Mouse (Mus musculus) small intestine, adult 2 months (tissue): ENCODE data around the gene Acsm1. TPM values are rescaled to one million over a fixed set of nuclear protein-coding genes. Genes with fewer than 3 reads are reported as not detected.
"Not testable (repeated sequence)": the region's sequence is repeated elsewhere in the genome, so short reads cannot be mapped to it uniquely, and the experiment has no call there.

Experiments
- H3K27ac ChIP-seq: fragments of 200-500 bp; 2 replicates; pipeline ENCODE4 v1.5.1; 2012; ENCODE audit warnings: low read depth, low read length, control low read depth, inconsistent platforms; ENCODE audit not compliant: insufficient read depth
- H3K27me3 ChIP-seq: fragments of 200-500 bp; 2 replicates; pipeline ENCODE4 v1.6.1; 2012; ENCODE audit warnings: mild to moderate bottlenecking, moderate library complexity, low read length, inconsistent platforms; ENCODE audit not compliant: control insufficient read depth, insufficient read depth
- H3K36me3 ChIP-seq: fragments of 200-500 bp; 2 replicates; pipeline ENCODE4 v1.6.1; 2012; ENCODE audit warnings: mild to moderate bottlenecking, low read length, control low read depth, inconsistent platforms; ENCODE audit not compliant: control insufficient read depth, insufficient read depth
- H3K4me1 ChIP-seq: fragments of 200-500 bp; 2 replicates; pipeline ENCODE4 v1.6.1; 2012; ENCODE audit warnings: low read length, inconsistent platforms, mixed read lengths; ENCODE audit not compliant: control insufficient read depth, insufficient read depth, insufficient read length
- H3K4me3 ChIP-seq: fragments of 200-500 bp; 2 replicates; pipeline ENCODE4 v1.5.1; 2012; ENCODE audit warnings: low read depth, mild to moderate bottlenecking, control low read depth, inconsistent platforms, low read length, moderate library complexity
- CTCF ChIP-seq: fragments of 200-500 bp; IDR thresholded peaks from 2 replicates; pipeline ENCODE4 v1.5.1; 2012; ENCODE audit warnings: low read depth, mild to moderate bottlenecking, control low read depth, inconsistent platforms, low read length, moderate library complexity, mixed read lengths; ENCODE audit not compliant: insufficient replicate concordance, insufficient read length; ENCODE audit errors: extremely low read depth
- POLR2A ChIP-seq: fragments of 200-500 bp; IDR thresholded peaks from 2 replicates; pipeline ENCODE4 v1.6.1; 2012; ENCODE audit warnings: low read depth, mild to moderate bottlenecking, control low read depth, inconsistent platforms, low read length, moderate library complexity
- WGBS: fragments of 180-500 bp; shearing (Covaris S2); methylation state at CpG from one replicate; pipeline ENCODE4 v1.1.7; 2018; 5-methylcytosine and 5-hydroxymethylcytosine counted together
- polyA plus RNA-seq: library from polyadenylated mRNA; depleted of rRNA; stranded (reverse); fragments of >200 nt; gene quantifications from 2 replicates; pipeline ENCODE4 v1.2.3, GENCODE M21; 2012; rRNA removed

Gene Acsm1
- not detected in 2 replicates for polyA plus RNA-seq

DNA sequence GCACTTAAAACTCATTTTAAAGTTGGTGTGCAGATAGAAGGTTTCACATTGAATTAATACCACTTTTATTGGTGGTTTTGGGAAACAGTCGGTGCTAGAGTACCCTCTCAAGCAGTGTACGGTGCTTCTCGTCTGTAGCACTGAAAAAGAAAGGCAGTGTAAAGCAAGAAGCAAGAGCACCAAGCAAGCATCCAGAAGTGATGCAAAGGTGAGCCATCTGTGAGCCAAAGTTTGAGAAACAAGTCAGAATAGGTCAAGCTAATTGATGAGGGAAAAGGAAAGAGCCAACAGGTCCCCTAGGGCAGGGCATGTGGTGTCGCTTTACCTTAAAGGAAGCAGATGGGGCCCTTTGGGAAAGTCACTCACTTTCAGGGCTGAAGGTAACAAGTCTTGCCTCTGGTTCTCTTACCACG lies at the start of gene Acsm1:
Gene Acsm1 (plus strand): TSS at position 363 of the 413 bp plus-strand sequence.
- TF ChIP-seq POLR2A (no peak), CTCF (no peak)
- Histone ChIP-seq H3K27ac (no peak within 1 kb of the TSS), H3K27me3 (no peaks in the 10 kb centered on the region), H3K4me1 (no peaks in the 10 kb centered on the region), H3K36me3 (no peaks in the 10 kb centered on the region), H3K4me3 (no peak within 1 kb of the TSS)
- WGBS, result 61% methylated on average over 5 of the region's 5 CpGs

GRCm38 (mm10) chr7:119559789-119560451 lies 46.9 kb upstream of the Acsm1 start:
- TF ChIP-seq CTCF (no peak), POLR2A (no peak)
- H3K27ac ChIP-seq, result no peak overlapping the region
- 67% methylated on average over 3 of the region's 3 CpGs for WGBS
- no peaks in the 10 kb centered on the region for H3K36me3 ChIP-seq
- H3K27me3 ChIP-seq, result no peaks in the 10 kb centered on the region
- H3K4me3 ChIP-seq, result no peak overlapping the region
- peaks cover 9% of the 10 kb centered on the region; the same call in 1 of the 2 replicates for H3K4me1 ChIP-seq

DNA sequence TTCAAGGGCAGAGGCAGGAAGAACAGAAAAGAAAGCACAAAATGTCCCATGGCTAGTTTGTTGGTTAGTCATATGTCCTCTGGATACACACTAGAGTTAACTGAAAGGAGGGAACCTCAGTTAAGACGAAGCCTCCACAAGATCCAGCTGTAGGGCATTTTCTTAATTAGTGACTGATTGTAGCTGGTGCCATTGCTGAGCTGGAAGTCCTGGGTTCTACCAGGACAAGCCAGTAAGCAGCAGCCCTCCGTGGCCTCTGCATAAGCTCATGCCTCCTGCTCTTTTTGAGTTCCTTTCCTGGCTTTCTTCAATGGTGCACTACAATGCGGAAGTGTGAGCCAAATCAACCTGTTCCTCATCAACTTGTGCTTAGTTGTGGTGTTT lies 46.4 kb upstream of the Acsm1 start:
- no peaks in the 10 kb centered on the region for H3K27me3 ChIP-seq
- H3K27ac ChIP-seq, result no peak overlapping the region
- H3K4me1 ChIP-seq, result peaks cover 9% of the 10 kb centered on the region; the same call in 1 of the 2 replicates
- no peaks in the 10 kb centered on the region for H3K36me3 ChIP-seq
- TF ChIP-seq CTCF (no peak), POLR2A (no peak)
- WGBS, result 78% methylated on average over 3 of the region's 3 CpGs
- no peak overlapping the region for H3K4me3 ChIP-seq

DNA sequence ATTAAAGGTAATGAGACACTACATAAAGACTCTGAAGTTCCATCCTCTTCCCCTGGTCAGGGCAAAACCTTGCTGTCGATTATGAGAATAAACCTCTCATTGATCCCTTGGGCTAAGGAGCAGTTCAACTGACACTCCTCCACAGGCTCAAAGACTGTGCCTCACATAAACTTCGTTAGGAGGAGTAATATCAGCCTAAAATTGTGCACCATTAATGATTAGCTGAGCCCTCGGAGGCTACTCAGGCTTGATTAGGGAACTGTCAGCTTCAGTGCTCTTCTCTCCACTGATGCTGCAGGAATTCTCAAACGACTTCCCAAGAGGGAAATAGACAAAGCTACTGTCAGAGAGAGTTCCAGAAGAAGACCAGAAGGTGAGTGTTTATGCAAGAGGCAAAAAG lies 45.4 kb upstream of the Acsm1 start:
- H3K36me3 ChIP-seq, result no peaks in the 10 kb centered on the region
- H3K27ac ChIP-seq, result no peak overlapping the region
- TF ChIP-seq POLR2A, result no peak
- no peak for TF ChIP-seq CTCF
- 37% methylated on average over 4 of the region's 4 CpGs for WGBS
- no peak overlapping the region for H3K4me3 ChIP-seq
- peaks cover 9% of the 10 kb centered on the region; the same call in 1 of the 2 replicates for H3K4me1 ChIP-seq
- H3K27me3 ChIP-seq, result no peaks in the 10 kb centered on the region

GRCm38 (mm10) chr7:119562476-119562875 lies 44.4 kb upstream of the Acsm1 start:
- not testable (repeated sequence) for H3K36me3 ChIP-seq, H3K4me1 ChIP-seq, H3K4me3 ChIP-seq, H3K27me3 ChIP-seq, H3K27ac ChIP-seq
- 86% methylated on average over 2 of the region's 2 CpGs for WGBS

DNA sequence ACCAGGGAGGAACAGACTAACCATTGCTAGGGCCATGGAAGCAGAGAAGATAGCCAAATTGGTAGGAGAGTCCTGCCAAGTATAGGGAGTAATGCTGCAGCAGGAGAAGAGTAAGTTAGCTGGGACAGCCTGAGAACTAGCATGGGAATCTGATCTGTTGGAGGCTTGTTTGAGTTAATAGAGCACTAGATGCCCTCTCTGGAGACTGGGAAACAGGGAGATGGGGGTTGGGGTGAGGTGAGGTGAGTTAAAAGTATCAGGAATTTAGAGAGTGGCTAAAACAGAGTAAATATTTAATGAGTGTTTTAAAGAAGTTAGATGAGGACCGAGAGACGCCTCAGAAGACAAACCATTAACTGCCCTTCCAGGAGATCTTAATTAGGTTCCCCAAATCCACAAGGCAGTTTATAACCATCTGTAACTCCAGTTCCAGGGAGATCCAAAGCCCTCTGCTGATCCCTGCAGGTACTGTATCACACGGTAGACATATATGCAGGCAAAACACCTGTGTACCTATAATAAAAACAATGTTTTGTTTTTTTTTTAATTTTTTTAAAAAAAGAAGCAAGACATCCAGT lies 12.2 kb upstream of the Acsm1 start:
- TF ChIP-seq POLR2A, result no peak
- no peak for TF ChIP-seq CTCF
- 37% methylated on average over 3 of the region's 3 CpGs for WGBS
- Histone ChIP-seq H3K27ac (no peak overlapping the region), H3K27me3 (no peaks in the 10 kb centered on the region), H3K4me1 (no peaks in the 10 kb centered on the region), H3K4me3 (no peak overlapping the region), H3K36me3 (no peaks in the 10 kb centered on the region)

DNA sequence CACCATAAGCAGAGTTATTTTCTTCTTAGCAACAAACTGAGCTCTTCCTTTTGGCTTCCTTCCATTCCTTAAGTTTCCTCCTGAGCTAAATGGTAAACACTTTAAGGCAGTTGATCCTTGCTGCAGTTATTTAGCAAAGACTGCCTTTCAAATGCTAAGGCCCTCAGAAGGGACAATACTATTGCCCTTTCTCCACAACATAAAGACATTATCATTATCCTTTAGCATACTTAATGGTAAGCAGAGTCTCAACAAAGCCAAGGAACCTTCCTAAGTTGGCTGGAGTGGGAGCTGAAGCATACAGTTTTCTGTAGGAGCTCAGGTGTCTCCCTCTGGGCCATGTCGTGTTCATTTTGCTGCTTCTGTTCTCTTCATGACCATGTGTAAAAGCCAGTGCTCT lies 11.5 kb upstream of the Acsm1 start:
- H3K4me3 ChIP-seq, result no peak overlapping the region
- H3K4me1 ChIP-seq, result no peaks in the 10 kb centered on the region
- H3K27ac ChIP-seq, result no peak overlapping the region
- 38% methylated on average over 1 of the region's 1 CpGs for WGBS
- TF ChIP-seq POLR2A, result no peak
- TF ChIP-seq CTCF, result no peak
- no peaks in the 10 kb centered on the region for H3K36me3 ChIP-seq
- no peaks in the 10 kb centered on the region for H3K27me3 ChIP-seq
